Mouse (Mus musculus): ENCODE measurements at regions not wholly inside any gene's neighbourhood (a gene's known extent, or its start where the extent isn't known, plus 50 kb on each side); places are given as distances from the start of the nearest gene placed in this dataset.
"Not testable (repeated sequence)": the region's sequence is repeated elsewhere in the genome, so short reads cannot be mapped to it uniquely, and the experiment has no call there.

DNA sequence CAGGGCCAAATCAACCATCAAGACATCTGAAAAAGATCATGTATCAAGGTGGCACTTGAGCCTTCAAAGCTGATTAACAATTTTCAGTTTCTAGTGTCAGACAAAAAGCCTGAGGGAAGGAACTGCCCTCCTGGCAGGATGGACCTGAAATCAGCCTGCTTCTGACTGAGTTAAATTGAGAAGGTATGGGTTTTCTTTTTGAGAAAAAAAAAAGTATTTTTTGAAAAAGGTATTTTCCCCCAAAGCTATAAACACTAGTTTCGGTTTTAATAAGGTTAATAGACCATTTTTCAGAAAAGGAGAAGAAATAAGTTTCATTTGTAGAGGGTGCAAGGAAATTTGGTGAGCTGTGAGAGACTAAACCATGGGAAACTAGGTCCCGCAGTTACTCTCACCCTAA is 124.6 kb upstream of the Mrpl21 start:
- DNase-seq (ENCODE audit: low read depth), result not testable (repeated sequence)

- DNase-seq (ENCODE audit: low read depth), result no peak
Measured at GRCm38 (mm10) chr19:3159346-3159745, 123.4 kb upstream of the Mrpl21 start.

DNA sequence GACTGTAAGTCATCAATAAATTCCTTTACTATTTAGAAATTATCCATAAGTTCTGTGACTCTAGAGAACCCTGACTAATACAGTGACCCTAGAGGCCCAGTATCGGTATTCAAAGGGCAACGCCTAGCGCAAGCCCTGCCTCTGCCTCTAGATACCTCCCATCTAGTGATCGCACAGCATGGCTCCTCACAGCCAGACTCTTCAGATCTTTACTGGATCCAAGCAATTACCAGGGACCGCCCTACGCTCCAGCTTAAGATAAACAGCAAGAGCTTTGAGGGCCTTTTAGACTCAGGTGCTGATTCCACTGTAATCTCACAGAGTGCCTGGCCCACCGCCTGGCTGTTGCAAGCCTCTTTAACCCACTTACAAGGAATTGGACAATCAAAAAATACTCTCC is 115.0 kb upstream of the Mrpl21 start:
- DNase-seq (ENCODE audit: low read depth), result no peak

DNA sequence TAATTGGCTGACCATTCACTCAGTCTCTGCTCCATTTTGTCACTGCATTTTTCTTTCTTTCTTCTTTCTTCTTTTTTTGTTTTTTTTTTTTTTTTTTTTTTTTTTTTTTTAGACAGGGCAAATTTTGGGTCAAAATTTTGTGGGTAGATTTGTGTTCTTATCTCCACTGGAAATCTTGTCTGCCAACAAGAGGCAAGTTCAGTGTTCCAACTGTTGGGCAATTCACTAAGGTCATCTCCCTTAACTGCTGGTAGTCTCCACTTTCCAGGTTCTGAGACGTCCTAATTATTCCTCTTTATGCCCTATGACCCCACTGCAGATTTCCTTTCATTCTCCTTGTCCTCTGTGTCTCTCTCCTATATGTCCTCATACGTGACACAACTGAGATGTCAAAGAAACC is 100.1 kb upstream of the Mrpl21 start:
- no peak for DNase-seq (ENCODE audit: low read depth)

DNA sequence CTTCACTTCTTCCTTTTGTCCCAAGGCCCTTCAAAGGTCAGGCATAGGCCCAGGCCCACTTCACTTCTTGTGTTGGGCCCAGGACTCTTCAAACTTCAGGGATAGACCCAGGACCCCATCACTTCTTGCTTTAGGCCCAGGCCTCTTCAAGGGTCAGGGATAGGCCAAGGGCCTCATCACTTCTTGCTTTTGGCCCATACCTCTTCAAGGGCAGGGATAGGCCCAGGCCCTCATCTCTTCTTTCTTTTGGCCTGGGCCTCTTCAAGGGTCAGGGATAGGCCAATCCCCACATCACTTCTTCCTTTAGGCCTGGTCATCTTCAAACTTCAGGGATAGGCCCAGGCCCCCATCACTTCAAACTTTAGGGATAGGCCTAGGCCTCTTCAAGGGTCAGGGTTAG is 90.1 kb upstream of the Mrpl21 start:
- DNase-seq (ENCODE audit: low read depth), result no peak

GRCm38 (mm10) chr19:3204504-3204903 is 78.2 kb upstream of the Mrpl21 start:
- DNase-seq (ENCODE audit: low read depth), result peak; percentile 17

DNA sequence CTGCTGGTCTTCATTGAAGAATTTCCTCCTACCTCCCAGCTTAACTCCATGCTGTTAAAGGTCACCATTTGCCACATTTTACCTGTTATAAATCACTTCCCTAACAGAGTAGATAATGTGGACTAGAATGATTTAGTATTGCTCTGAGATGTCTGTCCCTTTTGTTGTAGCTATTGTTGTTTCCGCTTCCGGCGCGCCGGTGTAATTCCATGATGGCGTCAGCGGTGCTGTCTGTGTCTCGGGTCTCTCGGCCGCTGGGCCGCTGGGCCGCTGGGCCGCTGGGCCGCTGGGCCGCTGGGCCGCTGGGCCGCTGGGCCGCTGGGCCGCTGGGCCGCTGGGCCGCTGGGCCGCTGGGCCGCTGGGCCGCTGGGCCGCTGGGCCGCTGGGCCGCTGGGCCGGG is 77.3 kb upstream of the Mrpl21 start:
- not testable (repeated sequence) for DNase-seq (ENCODE audit: low read depth)

DNA sequence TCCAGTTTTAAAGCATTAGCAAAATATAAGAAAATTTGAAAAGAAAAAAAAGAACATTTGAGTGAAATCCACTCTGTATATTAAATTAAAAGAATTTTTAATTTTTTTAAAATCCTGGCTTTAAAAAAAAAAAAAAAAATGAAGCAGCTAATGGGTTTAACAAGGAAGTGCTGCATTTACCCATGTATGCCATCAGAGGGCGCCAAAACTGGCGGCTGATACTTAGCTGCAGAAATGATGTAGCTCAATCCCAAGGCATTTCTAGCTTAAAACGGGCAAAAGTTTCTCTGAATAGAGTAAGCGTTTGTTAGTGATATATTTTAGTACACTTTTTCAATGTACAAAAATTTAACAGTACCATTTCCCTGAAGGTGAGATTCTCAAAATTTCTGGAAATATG is 74.4 kb upstream of the Mrpl21 start:
- DNase-seq (ENCODE audit: low read depth), result peak; percentile 63
